Mouse (Mus musculus) layer of hippocampus, adult 8-10 months (tissue): Measurements from ENCODE around the gene Caskin2. TPM values are rescaled to one million over a fixed set of nuclear protein-coding genes. Genes with fewer than 3 reads are reported as not detected.
"Not testable (repeated sequence)": the region's sequence is repeated elsewhere in the genome, so short reads cannot be mapped to it uniquely, and the experiment has no call there.

ENCODE experiments used
- DNase-seq, 2 experiments: peaks; one replicate each; pipeline ENCODE4 v3.0.0; 2022; ENCODE audit warnings: low spot score in 2 of 2
- microRNA-seq, 2 experiments: library from miRNA; unstranded; fragments of <30 nt; microRNA quantifications; one replicate each; pipeline ENCODE4 v1.2.0; 2022
- total RNA-seq, 4 experiments: library from RNA; stranded (reverse); gene quantifications; 2 replicates each; pipeline ENCODE4 v1.2.4; 2022

The Caskin2 gene
- total RNA-seq, 4 experiments from 2014 or later, result 17.1 to 21.7 (median 20.0) TPM

- peak in 1 of 2 experiments; percentile 51 for DNase-seq
These were observed 47.8 kb downstream of the Caskin2 start for GRCm38 (mm10) chr11:115765607-115766141.

- DNase-seq, result peak; percentile 94 to 98
These were observed 48.3 kb downstream of the Caskin2 start, which contains the start of gene Tmem94 for GRCm38 (mm10) chr11:115765103-115765606. TSS of gene Tmem94 (plus strand) at chr11:115765433.

- no peak for DNase-seq
These were observed 48.7 kb downstream of the Caskin2 start for GRCm38 (mm10) chr11:115764698-115765097.

- DNase-seq, result not testable (repeated sequence)
These were observed 51.3 kb downstream of the Caskin2 start for GRCm38 (mm10) chr11:115762176-115762575.

- DNase-seq, result no peak
These were observed 60.0 kb downstream of the Caskin2 start for GRCm38 (mm10) chr11:115753485-115753884.

GRCm38 (mm10) chr11:115752653-115753052, 60.8 kb downstream of the Caskin2 start:
- DNase-seq, result no peak

- no peak for DNase-seq
These were observed 61.7 kb downstream of the Caskin2 start for GRCm38 (mm10) chr11:115751725-115752124.

- DNase-seq, result no peak
These were observed 63.6 kb downstream of the Caskin2 start for GRCm38 (mm10) chr11:115749834-115750233.

Small RNA genes lying within 50 kb of the gene (microRNA-seq; reads per million reads assigned to microRNA genes)
- gene Mir5621, result 1.3 to 4.0 reads per million in 2 experiments

Other genes with a start within 250 kb of the Caskin2 start
- gene Nup85, start 249.2 kb downstream of the Caskin2 start, total RNA-seq, result 10 to 100 TPM; 47.0 to 64.9 (median 53.1) TPM
- gene Mrps7, start 209.7 kb downstream of the Caskin2 start, total RNA-seq, result 10 to 100 TPM; 49.1 to 55.3 (median 52.6) TPM
- 100 to 1,000 TPM in 2 of 4 experiments, 10 to 100 TPM in 2; 91.9 to 121 (median 102) TPM for gene Gga3, start 209.6 kb downstream of the Caskin2 start, total RNA-seq
- gene Mif4gd, start 200.7 kb downstream of the Caskin2 start, total RNA-seq, result 10 to 100 TPM; 16.5 to 22.5 (median 17.9) TPM
- gene Slc25a19, start 185.3 kb downstream of the Caskin2 start, total RNA-seq, result 10 to 100 TPM; 55.6 to 81.3 (median 64.7) TPM
- gene Grb2, start 105.0 kb downstream of the Caskin2 start, total RNA-seq, result 100 to 1,000 TPM; 179 to 220 (median 196) TPM
- 10 to 100 TPM; 49.7 to 64.2 (median 52.3) TPM for gene Tmem94, start 48.2 kb downstream of the Caskin2 start, total RNA-seq
- 10 to 100 TPM; 12.5 to 18.7 (median 16.9) TPM for gene Tsen54, start 1.1 kb upstream of the Caskin2 start, total RNA-seq
- 1 to 10 TPM; 1.6 to 4.2 (median 2.4) TPM for gene Llgl2, start 10.4 kb upstream of the Caskin2 start, total RNA-seq
- 1 to 10 TPM in 1 of 4 experiments, under 1 TPM in 3; 0.11 to 1.2 (median 0.56) TPM for gene Myo15b, start 44.8 kb upstream of the Caskin2 start, total RNA-seq
- under 1 TPM; 0.57 to 0.96 (median 0.66) TPM for gene Smim5, start 86.3 kb upstream of the Caskin2 start, total RNA-seq
- gene Smim6, start 98.4 kb upstream of the Caskin2 start, total RNA-seq, result not detected
- gene Sap30bp, start 119.6 kb upstream of the Caskin2 start, total RNA-seq, result 10 to 100 TPM; 39.7 to 60.3 (median 44.3) TPM
- 10 to 100 TPM; 27.4 to 32.5 (median 30.3) TPM for gene Recql5, start 119.8 kb upstream of the Caskin2 start, total RNA-seq
- gene Itgb4, start 161.1 kb upstream of the Caskin2 start, total RNA-seq, result 10 to 100 TPM in 3 of 4 experiments, 1 to 10 TPM in 1; 6.7 to 13.0 (median 11.3) TPM
- gene Galk1, start 199.1 kb upstream of the Caskin2 start, total RNA-seq, result 10 to 100 TPM; 11.6 to 20.7 (median 16.1) TPM
- gene H3f3b, start 214.3 kb upstream of the Caskin2 start, total RNA-seq, result 100 to 1,000 TPM; 243 to 308 (median 280) TPM
- gene Unk, start 216.7 kb upstream of the Caskin2 start, total RNA-seq, result 10 to 100 TPM; 26.3 to 31.6 (median 28.2) TPM